Mouse (Mus musculus): ENCODE results near the gene Dtnb.

DNA sequence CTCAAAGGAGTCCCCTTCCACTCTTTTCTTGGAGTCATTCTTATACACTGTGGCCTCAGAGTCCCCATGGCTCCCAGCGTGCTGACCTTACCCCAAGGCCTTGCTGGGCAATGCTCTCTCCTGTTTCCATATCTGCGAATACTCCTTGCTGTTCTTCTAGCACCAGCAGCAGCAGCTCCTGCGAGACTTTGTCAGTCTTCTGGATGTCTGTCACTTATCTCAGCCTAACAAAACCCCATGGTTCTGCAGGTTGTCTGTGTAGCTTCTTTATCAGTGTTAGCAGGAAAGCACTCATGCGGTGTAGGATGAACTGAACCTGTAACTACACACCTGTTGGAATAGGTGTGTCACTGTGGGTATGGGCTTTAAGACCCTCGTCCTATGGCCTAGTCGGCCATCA, 11.1 kb upstream of the Dtnb start:
- TF ChIP-seq POLR2A (IDR thresholded peaks at IDR 0.05; ENCODE audit: borderline replicate concordance, low read depth, low read length): no peak
- TF ChIP-seq CTCF (IDR thresholded peaks at IDR 0.05; ENCODE audit: low read depth, low read length): no peak

All from bone marrow macrophage, adult 2 months (primary cell).